Mouse (Mus musculus): ENCODE results near the gene Mogat2. TPM values are rescaled to one million over a fixed set of nuclear protein-coding genes. Genes with fewer than 3 reads are reported as not detected.

Mogat2 gene
- polyA plus RNA-seq, 1 experiment = 0.10 TPM

- H3K4me1 ChIP-seq (ENCODE audit: control insufficient read depth, insufficient read depth, low read length) = no peaks in the 10 kb centered on the region; the same call in 1 of the 2 replicates
- TF ChIP-seq POLR2A (IDR thresholded peaks at IDR 0.05; ENCODE audit: extremely low read depth, insufficient read depth, low read length) (no peak), CTCF (IDR thresholded peaks at IDR 0.05; ENCODE audit: extremely low read depth, insufficient read depth, low read length) (no peak)
- H3K27ac ChIP-seq (ENCODE audit: insufficient read depth, low read length) = no peak overlapping the region
- H3K4me3 ChIP-seq (ENCODE audit: insufficient read depth, low read length) = no peak overlapping the region
These were observed 9.8 kb upstream of the Mogat2 start for GRCm38 (mm10) chr7:99248157-99248742.

- Histone ChIP-seq H3K27ac (ENCODE audit: insufficient read depth, low read length) (no peak overlapping the region), H3K4me1 (ENCODE audit: control insufficient read depth, insufficient read depth, low read length) (no peaks in the 10 kb centered on the region), H3K4me3 (ENCODE audit: insufficient read depth, low read length) (no peak overlapping the region)
- TF ChIP-seq CTCF (IDR thresholded peaks at IDR 0.05; ENCODE audit: extremely low read depth, insufficient read depth, low read length) (no peak), POLR2A (IDR thresholded peaks at IDR 0.05; ENCODE audit: extremely low read depth, insufficient read depth, low read length) (no peak)
These were observed 3.7 kb upstream of the Mogat2 start for GRCm38 (mm10) chr7:99242097-99242496.

- Histone ChIP-seq H3K27ac (ENCODE audit: insufficient read depth, low read length) (no peak overlapping the region), H3K4me3 (ENCODE audit: insufficient read depth, low read length) (no peak overlapping the region), H3K4me1 (ENCODE audit: control insufficient read depth, insufficient read depth, low read length) (no peaks in the 10 kb centered on the region)
- TF ChIP-seq POLR2A (IDR thresholded peaks at IDR 0.05; ENCODE audit: extremely low read depth, insufficient read depth, low read length) (no peak), CTCF (IDR thresholded peaks at IDR 0.05; ENCODE audit: extremely low read depth, insufficient read depth, low read length) (no peak)
These were observed 1.3 kb downstream of the Mogat2 start for GRCm38 (mm10) chr7:99236888-99237660.

GRCm38 (mm10) chr7:99235657-99236056, 2.8 kb downstream of the Mogat2 start:
- TF ChIP-seq POLR2A (IDR thresholded peaks at IDR 0.05; ENCODE audit: extremely low read depth, insufficient read depth, low read length) = no peak
- TF ChIP-seq CTCF (IDR thresholded peaks at IDR 0.05; ENCODE audit: extremely low read depth, insufficient read depth, low read length) = no peak
- H3K4me1 ChIP-seq (ENCODE audit: control insufficient read depth, insufficient read depth, low read length) = no peaks in the 10 kb centered on the region
- H3K27ac ChIP-seq (ENCODE audit: insufficient read depth, low read length) = no peak overlapping the region
- no peak overlapping the region for H3K4me3 ChIP-seq (ENCODE audit: insufficient read depth, low read length)

- TF ChIP-seq CTCF (IDR thresholded peaks at IDR 0.05; ENCODE audit: extremely low read depth, insufficient read depth, low read length) = no peak
- TF ChIP-seq POLR2A (IDR thresholded peaks at IDR 0.05; ENCODE audit: extremely low read depth, insufficient read depth, low read length) = no peak
- Histone ChIP-seq H3K27ac (ENCODE audit: insufficient read depth, low read length) (no peak overlapping the region), H3K4me3 (ENCODE audit: insufficient read depth, low read length) (no peak overlapping the region), H3K4me1 (ENCODE audit: control insufficient read depth, insufficient read depth, low read length) (no peaks in the 10 kb centered on the region)
These were observed 3.5 kb downstream of the Mogat2 start for GRCm38 (mm10) chr7:99234916-99235315.

- no peak for TF ChIP-seq CTCF (IDR thresholded peaks at IDR 0.05; ENCODE audit: extremely low read depth, insufficient read depth, low read length)
- no peak for TF ChIP-seq POLR2A (IDR thresholded peaks at IDR 0.05; ENCODE audit: extremely low read depth, insufficient read depth, low read length)
- Histone ChIP-seq H3K4me3 (ENCODE audit: insufficient read depth, low read length) (no peak overlapping the region), H3K27ac (ENCODE audit: insufficient read depth, low read length) (no peak overlapping the region), H3K4me1 (ENCODE audit: control insufficient read depth, insufficient read depth, low read length) (no peaks in the 10 kb centered on the region)
These were observed 5.8 kb downstream of the Mogat2 start for GRCm38 (mm10) chr7:99232571-99232970.

- no peaks in the 10 kb centered on the region for H3K4me1 ChIP-seq (ENCODE audit: control insufficient read depth, insufficient read depth, low read length)
- TF ChIP-seq CTCF (IDR thresholded peaks at IDR 0.05; ENCODE audit: extremely low read depth, insufficient read depth, low read length) = no peak
- no peak for TF ChIP-seq POLR2A (IDR thresholded peaks at IDR 0.05; ENCODE audit: extremely low read depth, insufficient read depth, low read length)
- no peak overlapping the region for H3K27ac ChIP-seq (ENCODE audit: insufficient read depth, low read length)
- no peak overlapping the region for H3K4me3 ChIP-seq (ENCODE audit: insufficient read depth, low read length)
These were observed 8.2 kb downstream of the Mogat2 start for GRCm38 (mm10) chr7:99230061-99230747.

GRCm38 (mm10) chr7:99229411-99229810, 9.0 kb downstream of the Mogat2 start:
- Histone ChIP-seq H3K4me3 (ENCODE audit: insufficient read depth, low read length) (no peak overlapping the region), H3K27ac (ENCODE audit: insufficient read depth, low read length) (no peak overlapping the region), H3K4me1 (ENCODE audit: control insufficient read depth, insufficient read depth, low read length) (no peaks in the 10 kb centered on the region)
- TF ChIP-seq CTCF (IDR thresholded peaks at IDR 0.05; ENCODE audit: extremely low read depth, insufficient read depth, low read length) = peak; percentile 60
- TF ChIP-seq POLR2A (IDR thresholded peaks at IDR 0.05; ENCODE audit: extremely low read depth, insufficient read depth, low read length) = no peak

- Histone ChIP-seq H3K4me1 (ENCODE audit: control insufficient read depth, insufficient read depth, low read length) (no peaks in the 10 kb centered on the region), H3K27ac (ENCODE audit: insufficient read depth, low read length) (no peak overlapping the region)
- no peak for TF ChIP-seq CTCF (IDR thresholded peaks at IDR 0.05; ENCODE audit: extremely low read depth, insufficient read depth, low read length)
- TF ChIP-seq POLR2A (IDR thresholded peaks at IDR 0.05; ENCODE audit: extremely low read depth, insufficient read depth, low read length) = no peak
These were observed 9.6 kb downstream of the Mogat2 start for GRCm38 (mm10) chr7:99228825-99229224.

More at GRCm38 (mm10) chr7:99228825-99229224, 9.6 kb downstream of the Mogat2 start:
- no peak overlapping the region for H3K4me3 ChIP-seq (ENCODE audit: insufficient read depth, low read length)

Measured in cortical plate, adult 2 months (tissue).